Mouse (Mus musculus) left cerebral cortex, postnatal 36 days (tissue): ENCODE data around the gene Ppm1l. TPM values are rescaled to one million over a fixed set of nuclear protein-coding genes. Genes with fewer than 3 reads are reported as not detected.
"Not testable (repeated sequence)": the region's sequence is repeated elsewhere in the genome, so short reads cannot be mapped to it uniquely, and the experiment has no call there.

ENCODE experiments used
- DNase-seq, 2 experiments: peaks; one replicate each; pipeline ENCODE4 v3.0.0; 2021 to 2022; ENCODE audit warnings: low spot score in 2 of 2, mixed read lengths in 1 of 2
- intact Hi-C: fragments of 180-260 bp; cut with DNase I; formaldehyde crosslinking; loops from one replicate; pipeline ENCODE4 v1.15.1; 2025
- total RNA-seq, 2 experiments: library from RNA; stranded (reverse); gene quantifications; 2 replicates each; pipeline ENCODE4 v1.2.3; 2021

Ppm1l gene
- total RNA-seq, 2 experiments from 2014 or later: 87.0 to 88.8 TPM

- DNase-seq: no peak
- intact Hi-C loops: no loop called here
Measured at GRCm38 (mm10) chr3:69416112-69416511, 99.5 kb downstream of the Ppm1l start.

- no peak for DNase-seq
- intact Hi-C loops: no loop called here
Measured at GRCm38 (mm10) chr3:69422741-69423140, 106.1 kb downstream of the Ppm1l start.

- no peak for DNase-seq
- intact Hi-C loops: no loop called here
Measured at GRCm38 (mm10) chr3:69423371-69423770, 106.7 kb downstream of the Ppm1l start.

DNA sequence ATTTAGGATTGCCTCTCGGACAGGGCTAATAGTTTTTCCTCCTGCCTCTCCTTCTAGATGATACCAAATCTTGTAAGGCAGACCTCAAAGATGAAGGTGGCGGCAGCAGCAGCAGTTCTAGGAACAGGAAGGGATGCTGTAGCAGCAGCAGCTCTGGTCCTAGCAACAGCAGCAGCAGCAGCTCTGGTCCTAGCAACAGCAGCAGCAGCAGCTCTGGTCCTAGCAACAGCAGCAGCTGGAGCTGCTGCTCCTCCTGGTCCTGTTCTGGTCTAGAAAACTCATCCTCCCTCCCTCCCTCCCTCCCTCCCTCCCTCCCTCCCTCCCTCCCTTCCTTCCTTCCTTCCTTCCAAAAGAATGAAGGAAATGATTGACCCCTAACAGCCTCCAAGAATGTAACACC, 108.1 kb downstream of the Ppm1l start:
- intact Hi-C loops: not testable (repeated sequence)

GRCm38 (mm10) chr3:69427259-69427658, 110.6 kb downstream of the Ppm1l start:
- intact Hi-C loops: no loop called here
- DNase-seq: no peak

More for the DNA sequence above, 108.1 kb downstream of the Ppm1l start:
- not testable (repeated sequence) for DNase-seq

DNA sequence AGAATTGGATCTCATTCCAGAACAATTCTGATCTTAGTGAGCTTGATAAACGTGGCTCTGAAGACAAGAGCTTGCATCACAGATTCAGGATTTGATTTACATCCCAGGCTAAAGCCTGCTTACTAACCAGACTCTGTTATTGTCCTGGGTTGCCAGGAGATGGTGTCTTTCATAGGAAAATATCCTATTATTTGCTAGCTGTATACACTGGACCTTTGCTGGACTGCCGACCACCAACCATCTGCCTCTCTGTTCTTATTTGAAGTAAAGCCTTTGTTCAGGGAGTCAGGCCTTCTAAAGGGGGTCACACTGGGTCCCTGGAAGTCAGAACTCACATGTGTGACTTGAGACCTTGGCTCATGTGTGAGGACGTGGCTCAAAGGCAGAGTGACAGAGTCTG, 111.6 kb downstream of the Ppm1l start:
- no peak for DNase-seq
- intact Hi-C loops: no loop called here

GRCm38 (mm10) chr3:69429319-69429718, 112.7 kb downstream of the Ppm1l start:
- DNase-seq: no peak
- intact Hi-C loops: no loop called here

DNA sequence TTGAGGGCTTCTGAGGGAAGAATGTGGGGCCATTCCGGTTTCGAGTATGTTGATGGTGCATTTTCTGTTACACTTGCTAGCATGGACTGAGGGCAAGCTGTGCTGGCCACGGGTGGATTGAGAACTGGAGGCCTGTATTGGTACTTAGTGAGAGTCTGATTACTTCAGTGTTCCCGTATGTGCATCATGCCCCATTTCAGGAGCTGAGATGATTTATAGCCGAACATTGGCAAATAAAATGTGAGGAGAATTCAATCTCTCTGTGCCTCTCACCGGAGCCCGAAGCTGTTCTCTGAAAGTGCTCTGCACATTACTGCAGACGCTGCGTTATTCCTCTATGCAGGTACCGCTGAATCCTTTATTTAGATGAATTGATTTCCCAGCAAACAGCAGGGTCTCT, 116.9 kb downstream of the Ppm1l start:
- no peak for DNase-seq
- intact Hi-C loops: no loop called here

DNA sequence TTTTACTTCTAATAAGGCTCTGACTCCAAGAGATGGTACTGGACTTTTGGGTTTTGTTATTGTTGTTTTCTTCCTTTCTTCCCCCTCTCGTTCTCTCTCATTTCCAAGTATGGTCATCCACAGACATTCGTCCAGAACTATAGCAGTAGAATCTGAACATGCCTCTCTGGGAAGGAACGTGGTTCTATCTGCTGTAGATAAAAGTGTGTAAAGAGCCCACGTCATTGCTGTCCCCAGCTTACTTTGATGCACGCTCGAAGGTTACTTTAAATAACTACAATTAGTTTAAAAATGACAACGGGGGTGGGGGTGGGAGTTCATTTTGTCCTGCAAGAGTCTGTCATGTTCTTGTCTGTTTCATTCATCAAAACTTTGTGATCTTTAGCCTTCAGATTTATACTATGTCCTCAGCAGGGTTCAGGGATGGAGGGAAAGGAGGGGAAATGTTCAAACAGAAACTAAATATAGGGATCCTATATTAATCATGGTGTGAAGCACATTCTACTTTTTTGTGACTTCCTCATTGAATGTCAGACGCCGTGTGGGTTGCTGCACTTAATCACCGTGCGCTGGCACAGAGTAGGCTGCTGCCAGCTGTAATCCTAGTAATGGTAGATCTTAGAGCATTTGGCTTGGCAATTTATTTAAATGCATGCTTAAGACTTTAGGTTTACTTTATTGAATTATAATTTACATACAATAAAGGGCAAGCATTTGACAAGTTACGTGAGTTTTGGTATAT, 122.3 kb downstream of the Ppm1l start:
- no peak for DNase-seq
- intact Hi-C loops: loop anchor here (5.0 kb wide), 1 partner anchor 72 kb away; no protein-coding TSS in a partner anchor

- intact Hi-C loops: no loop called here
- DNase-seq: no peak
Measured at GRCm38 (mm10) chr3:69440761-69441160, 124.1 kb downstream of the Ppm1l start.

GRCm38 (mm10) chr3:69446989-69447388, 130.3 kb downstream of the Ppm1l start:
- intact Hi-C loops: no loop called here

DNA sequence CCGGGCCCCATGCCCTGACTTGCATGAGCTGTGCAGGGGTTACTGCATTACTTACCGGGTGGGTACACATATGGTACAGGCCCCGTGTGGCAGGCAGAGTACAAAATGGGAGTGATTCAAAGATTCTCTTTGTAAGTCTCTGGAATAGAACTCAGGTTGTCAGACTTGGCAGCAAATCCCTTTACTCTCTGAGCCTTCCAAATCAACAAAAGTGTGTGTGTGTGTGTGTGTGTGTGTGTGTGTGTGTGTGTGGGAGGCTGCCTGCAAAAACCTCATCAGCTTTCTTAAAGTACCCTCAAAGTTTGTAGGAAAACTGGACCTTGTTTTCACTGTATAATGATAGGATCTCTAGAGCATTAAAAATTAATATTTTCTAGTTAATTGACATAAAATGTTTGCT, 132.4 kb downstream of the Ppm1l start:
- intact Hi-C loops: no loop called here
- no peak for DNase-seq

More at GRCm38 (mm10) chr3:69446989-69447388, 130.3 kb downstream of the Ppm1l start:
- DNase-seq: no peak

DNA sequence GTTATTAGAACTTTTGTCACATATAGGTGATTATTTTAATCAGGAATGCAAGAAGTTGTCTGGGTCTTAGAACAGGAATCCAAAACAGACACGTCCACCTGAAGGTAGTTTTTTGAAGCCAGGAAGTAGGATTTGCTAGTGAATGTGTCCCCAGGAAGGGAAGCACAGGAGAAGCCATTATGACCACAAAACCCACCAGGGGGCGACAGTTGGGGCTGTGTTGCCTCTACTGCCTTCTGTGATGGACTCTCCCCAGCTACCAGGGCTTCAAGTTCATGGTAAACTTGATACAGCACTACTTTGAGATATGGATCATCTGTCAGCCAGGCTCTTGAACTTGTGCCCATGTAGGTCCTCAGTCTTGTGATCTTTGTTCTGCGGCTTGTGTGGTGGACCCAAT, 137.7 kb downstream of the Ppm1l start:
- DNase-seq: no peak
- intact Hi-C loops: no loop called here

- no peak for DNase-seq
- intact Hi-C loops: no loop called here
Measured at GRCm38 (mm10) chr3:69456071-69456470, 139.4 kb downstream of the Ppm1l start.

GRCm38 (mm10) chr3:69458756-69459155, 142.1 kb downstream of the Ppm1l start:
- intact Hi-C loops: no loop called here
- DNase-seq: no peak

DNA sequence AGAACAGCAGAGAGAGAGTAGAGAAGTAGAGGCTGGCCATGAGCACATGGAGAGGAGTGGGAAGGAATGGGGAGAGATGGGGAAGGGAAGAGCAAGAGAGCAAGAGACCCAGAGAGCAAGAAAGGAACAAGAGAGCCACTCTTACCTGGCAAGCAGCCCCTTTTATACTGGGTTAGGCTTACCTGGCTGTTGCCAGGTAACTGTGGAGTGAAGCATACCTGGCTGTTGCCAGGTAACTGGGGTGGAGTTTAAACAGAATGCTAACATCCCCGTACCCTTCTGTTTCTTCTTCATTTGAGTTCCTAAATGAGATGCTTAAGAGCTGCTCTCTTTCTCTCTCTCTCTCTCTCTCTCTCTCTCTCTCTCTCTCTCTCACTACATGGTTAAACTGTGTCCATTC, 145.3 kb downstream of the Ppm1l start:
- intact Hi-C loops: no loop called here

DNA sequence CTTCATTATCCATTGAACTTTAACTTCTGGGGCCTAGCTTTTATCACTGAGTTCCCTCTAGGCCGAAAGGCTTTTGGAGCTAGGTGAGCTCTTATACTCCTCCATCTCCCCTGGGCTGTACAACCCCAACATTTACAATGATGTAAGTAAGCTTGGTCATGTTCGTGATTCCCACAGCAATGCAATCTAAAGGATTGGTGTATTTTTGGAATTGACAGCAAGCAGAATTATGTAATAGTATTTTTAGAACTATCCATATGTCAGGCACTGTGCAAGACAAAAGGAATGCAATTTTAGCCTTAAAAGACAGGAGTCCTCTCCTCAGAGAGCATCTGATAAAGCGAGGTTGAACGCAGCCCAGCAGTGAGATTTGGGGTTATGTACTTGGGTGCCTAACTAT, 149.1 kb downstream of the Ppm1l start:
- intact Hi-C loops: no loop called here
- no peak for DNase-seq

More for the DNA sequence above, 145.3 kb downstream of the Ppm1l start:
- DNase-seq: no peak

DNA sequence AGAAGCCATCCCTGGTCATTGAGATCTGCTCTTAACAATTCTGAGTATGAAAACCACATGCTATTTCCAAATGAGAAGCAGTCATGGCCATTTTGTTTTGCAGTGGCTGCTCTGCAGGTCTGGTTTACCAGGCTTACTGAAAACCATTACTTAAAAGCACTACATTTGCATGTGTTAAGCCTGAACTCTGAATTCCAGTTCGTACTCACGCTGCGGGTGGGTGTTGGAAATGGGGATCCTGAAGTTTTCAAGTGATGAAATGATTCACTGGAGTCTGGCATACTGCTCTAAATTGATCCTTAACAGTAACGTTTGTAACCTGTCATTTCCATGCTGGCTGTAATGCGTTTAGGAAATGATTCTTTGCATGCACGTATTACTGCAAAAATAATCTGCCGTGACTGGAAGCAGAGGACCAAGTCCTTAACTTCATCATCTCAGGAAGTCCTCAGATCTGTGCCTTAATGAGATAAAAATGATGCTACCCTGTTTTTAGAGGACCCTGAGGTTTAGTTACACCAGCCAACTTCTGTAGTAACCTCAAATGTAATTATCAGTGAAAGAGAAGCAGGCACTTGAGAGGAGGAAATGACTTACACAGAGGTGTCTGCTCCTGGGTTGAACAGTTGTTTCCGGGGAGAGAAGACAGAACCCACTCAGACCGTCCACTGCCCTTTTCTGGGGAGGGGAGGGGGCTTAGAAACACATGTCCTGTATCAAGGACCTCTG, 151.8 kb downstream of the Ppm1l start:
- intact Hi-C loops: no loop called here
- peak in 1 of 2 experiments; percentile 34 for DNase-seq

- no peak for DNase-seq
- intact Hi-C loops: no loop called here
Measured at GRCm38 (mm10) chr3:69469463-69470141, 152.9 kb downstream of the Ppm1l start.

DNA sequence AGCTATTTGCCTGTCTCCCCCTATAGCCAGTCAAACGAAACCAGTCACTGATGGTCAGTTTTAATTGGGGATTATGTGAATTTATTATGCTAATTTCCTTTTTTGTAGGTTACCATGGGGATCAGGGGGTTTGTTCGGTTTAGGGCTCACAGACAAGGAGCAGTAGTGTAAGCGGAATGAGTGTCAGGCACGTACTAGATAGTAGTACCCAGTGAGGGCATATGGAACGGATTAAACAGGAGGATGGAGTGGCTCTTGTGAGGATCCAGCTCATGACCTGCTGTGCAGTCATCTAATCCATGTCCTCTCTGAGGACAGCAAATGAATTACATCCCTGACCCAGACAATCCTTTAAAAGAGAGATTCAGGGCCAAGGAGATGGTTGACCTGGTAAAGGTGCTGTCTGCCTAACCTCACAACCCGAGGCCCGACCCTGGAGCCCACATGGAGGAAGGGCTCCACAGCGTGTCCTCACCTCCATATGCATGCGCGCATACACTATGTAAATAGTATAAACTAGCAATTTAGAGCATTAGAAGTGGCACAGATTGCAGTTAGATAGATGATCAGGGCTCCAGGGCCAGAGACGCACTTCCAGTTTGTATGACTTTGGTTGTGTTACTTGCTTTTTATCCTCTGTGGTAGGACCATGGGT, 153.6 kb downstream of the Ppm1l start:
- DNase-seq: no peak
- intact Hi-C loops: no loop called here
